Mouse (Mus musculus): ENCODE measurements at regions not wholly inside any gene's neighbourhood (a gene's known extent, or its start where the extent isn't known, plus 50 kb on each side); places are given as distances from the start of the nearest gene placed in this dataset.

DNA sequence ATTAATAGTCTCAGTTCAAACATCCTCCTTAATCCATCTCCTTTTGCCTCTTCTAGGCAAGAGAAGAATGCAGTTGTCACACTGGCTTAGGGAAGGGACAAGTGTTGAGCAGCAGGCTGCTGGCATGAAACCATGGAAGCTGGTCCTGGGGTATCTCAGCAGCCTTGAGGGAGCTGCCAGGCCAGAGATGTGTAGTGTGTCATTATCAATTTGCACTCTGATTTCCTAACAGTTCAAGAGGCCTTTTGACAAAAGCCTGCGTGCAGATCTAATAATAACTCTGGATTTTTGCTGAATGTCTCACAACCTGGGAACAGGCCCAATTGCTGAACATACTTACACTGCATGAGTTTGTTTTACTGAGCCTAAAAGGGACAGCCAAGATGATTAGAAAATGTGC is 199.4 kb downstream of the Trib2 start:
- TF ChIP-seq CTCF (IDR thresholded peaks at IDR 0.05; ENCODE audit: low read depth, low read length) (no peak), POLR2A (IDR thresholded peaks at IDR 0.05; ENCODE audit: borderline replicate concordance, low read depth, low read length) (no peak)
